Mouse (Mus musculus) mature B cell (primary cell): Measurements from ENCODE around the gene Gtf2h5.

Source experiments
- in situ Hi-C: fragments of 300-500 bp; cut with MboI; formaldehyde crosslinking; loops from 2 replicates; pipeline ENCODE4 v1.14.3; 2019

The Gtf2h5 gene

DNA sequence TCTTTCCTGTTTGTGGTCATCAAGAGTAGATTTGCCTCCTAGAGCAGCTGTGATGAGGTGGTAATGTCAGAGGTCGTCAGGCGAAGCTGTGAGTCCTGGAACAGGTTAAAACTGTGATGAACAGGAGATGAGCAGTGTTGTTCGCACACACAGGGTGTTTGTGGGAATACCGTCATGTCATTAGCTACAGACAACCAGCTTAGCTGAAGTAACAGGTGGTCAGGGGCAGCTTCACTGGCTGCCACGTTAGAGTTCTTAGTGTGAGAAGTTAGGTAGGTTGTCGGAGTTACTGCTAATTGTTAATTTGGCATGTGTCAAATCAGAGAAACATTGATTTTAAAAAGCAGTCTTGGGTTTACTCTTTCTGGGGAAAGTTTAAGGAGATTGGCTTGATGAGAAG lies 34.1 kb downstream of the Gtf2h5 start:
- in situ Hi-C loops: no loop called here

DNA sequence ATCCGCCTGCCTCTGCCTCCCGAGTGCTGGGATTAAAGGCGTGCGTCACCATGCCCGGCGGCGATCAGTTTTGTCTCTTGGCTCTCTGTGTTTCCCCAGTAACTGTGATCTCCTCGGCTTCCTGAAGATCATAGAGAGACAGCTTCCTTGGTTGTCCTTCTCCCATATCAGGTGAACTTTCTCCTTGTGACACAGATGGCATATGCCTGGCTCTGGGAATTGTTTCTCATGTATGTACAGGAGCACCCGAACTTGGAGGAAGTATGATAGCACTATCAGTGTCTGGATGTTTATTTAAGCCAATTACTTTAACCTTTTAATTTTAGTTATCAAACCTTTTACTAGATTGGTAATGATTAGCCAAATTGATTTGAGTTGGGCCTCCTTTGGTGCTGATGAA lies 35.5 kb downstream of the Gtf2h5 start:
- in situ Hi-C loops: no loop called here

DNA sequence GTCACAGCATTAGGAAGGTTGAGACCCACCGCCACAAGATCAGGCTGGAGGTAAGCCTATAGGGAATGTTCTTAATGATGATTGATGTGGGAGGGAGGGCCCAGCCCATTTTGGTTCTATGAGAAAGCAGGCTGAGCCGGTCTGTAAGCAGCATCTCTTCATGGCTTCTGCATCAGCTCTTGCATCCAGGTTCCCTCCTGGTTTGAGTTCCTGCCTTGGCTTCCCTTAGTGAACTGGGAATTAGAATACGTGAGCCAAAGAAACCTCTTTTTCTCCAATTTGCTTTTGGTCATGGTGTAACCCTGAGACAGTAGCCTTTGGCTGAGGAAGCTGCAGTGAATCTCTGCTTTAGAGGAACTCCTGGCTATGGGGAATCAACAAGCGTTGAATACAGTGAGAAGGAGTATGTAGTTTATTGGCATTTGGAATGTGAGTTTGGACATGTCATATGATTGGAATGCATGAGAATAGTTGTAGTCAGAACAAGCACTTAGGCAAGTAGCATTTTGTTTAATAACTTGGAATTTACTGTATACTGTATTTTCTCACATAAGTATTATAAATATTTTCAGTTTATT lies 37.7 kb downstream of the Gtf2h5 start:
- in situ Hi-C loops: no loop called here

- in situ Hi-C loops: no loop called here
Measured at GRCm38 (mm10) chr17:6117917-6118316, 38.3 kb downstream of the Gtf2h5 start.

DNA sequence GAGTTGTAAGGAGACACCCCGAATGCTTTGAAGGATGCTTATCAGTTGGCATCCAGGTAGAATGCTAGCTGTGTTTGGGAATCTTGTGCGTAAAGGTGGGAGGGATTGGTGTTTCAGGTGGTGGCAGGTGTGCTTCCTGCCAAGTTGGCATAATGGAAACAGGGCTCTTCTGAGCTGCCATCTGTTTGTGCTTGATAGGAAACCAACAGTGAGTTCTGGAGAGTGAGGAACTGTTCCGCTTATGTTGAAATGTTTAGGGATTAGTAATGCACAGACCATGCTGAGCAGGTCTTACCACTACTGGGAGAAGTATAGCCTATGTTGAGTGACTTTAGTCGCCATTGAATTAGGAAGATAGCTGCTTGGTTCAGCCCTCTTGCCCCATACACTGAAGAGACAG lies 39.3 kb downstream of the Gtf2h5 start:
- in situ Hi-C loops: no loop called here

DNA sequence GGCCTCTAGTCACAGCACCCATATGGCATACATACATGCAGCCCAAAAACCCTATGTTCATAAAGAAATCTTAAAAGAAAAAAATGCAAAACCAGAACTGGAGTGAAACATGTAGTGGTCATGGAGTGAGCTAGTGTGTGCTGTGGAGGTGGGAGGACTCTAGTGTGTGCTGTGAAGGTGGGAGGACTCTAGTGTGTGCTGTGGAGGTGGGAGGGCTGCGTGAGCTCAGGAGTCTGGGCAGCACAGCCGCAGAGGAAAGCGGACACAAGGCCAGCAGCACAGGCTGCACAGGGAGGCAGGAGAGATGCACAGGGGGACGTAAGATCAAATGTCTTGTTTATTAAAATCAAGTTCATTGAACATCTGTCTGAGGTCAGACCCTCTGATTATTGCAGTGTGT lies 44.2 kb downstream of the Gtf2h5 start:
- in situ Hi-C loops: no loop called here

DNA sequence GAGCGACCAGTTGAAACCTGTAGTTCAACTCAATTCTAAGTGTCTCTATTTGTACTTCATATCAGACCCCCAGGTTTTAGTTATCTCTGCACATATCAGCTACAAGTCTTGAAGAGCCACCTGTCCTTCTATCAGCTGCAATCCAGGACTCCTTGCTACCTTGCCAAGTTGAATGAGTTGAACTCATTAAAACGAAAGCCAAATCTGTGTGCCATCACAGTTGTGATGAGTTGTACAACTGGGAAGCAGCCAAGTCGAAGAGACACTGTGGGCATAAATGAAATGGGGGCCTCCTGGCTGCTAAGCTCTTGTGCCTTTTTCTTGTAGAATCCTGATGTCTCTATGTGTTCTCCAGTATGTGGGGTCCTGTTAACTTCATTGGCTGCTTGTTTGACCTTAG lies 45.9 kb downstream of the Gtf2h5 start:
- in situ Hi-C loops: no loop called here

DNA sequence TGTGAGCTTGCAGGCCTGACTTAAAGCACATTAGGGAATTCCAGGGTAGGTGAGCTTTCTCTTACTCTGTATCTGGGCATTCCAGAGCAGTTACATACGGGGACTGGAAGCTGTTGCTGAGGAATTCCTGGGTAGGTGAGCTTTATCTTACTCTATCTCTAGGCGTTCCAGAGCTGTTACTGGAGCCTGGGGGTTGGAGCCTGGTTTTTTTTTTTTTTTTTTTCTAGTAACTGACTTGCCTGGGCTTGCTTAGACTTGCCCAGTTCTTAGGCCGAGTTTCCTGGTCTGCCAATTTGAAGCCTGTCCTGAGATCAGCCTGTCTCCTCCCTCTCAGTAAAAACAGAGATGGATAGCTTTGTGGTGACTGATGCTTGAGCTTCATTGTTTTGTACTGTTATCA lies 48.5 kb downstream of the Gtf2h5 start:
- in situ Hi-C loops: no loop called here

DNA sequence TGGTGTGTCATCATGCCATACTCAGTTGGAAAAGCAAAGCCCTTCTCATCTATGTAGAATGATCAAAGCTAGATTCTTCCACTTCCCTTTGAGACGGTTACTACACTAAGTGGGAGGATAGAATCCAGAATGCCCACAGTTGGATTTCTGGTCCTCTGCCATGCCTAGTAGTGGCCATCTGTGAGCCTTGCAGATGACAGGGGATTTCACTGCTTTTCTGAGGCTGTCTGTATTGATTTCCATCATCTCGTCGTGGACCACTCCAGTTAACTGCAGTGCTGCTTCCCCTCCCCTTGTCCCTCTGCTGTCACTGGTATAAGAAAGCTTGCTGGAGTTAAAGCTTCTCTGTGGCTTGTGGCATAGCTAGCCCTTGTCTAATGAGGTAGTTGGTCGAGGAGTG lies 49.8 kb downstream of the Gtf2h5 start:
- in situ Hi-C loops: no loop called here

GRCm38 (mm10) chr17:6131083-6131482 lies 51.5 kb downstream of the Gtf2h5 start:
- in situ Hi-C loops: no loop called here
